Mouse (Mus musculus) CD4-positive, CD25-positive, alpha-beta regulatory T cell, adult 4 months (primary cell): ENCODE results near the gene St3gal3. TPM values are rescaled to one million over a fixed set of nuclear protein-coding genes. Genes with fewer than 3 reads are reported as not detected.

ENCODE experiments used
- ATAC-seq: one replicate; pipeline ENCODE4 v1.8.0; 2017
- polyA plus RNA-seq, 2 experiments: library from polyadenylated mRNA; unstranded; fragments of 100-300 nt; shearing (Covaris generic); gene quantifications; one replicate each; pipeline ENCODE4 v1.2.1; 2017

St3gal3 gene
- polyA plus RNA-seq, result under 1 TPM; 0.38 to 0.52 TPM

GRCm38 (mm10) chr4:118134485-118135365 is at the start of gene St3gal3:
Gene St3gal3 (minus strand): TSS chr4:118134914.
- ATAC-seq, result peak; percentile 90

- no peak for ATAC-seq
Observed at GRCm38 (mm10) chr4:118180301-118181080, 45.8 kb upstream of the St3gal3 start.

- peak; percentile 93 for ATAC-seq
Observed at GRCm38 (mm10) chr4:118179467-118180300, 45.0 kb upstream of the St3gal3 start, which contains the start of gene Kdm4a. Gene Kdm4a (minus strand): TSS chr4:118180043.

- no peak for ATAC-seq
Observed at GRCm38 (mm10) chr4:118178952-118179466, 44.3 kb upstream of the St3gal3 start.

- no peak for ATAC-seq
Observed at GRCm38 (mm10) chr4:118172461-118172860, 37.7 kb upstream of the St3gal3 start.

GRCm38 (mm10) chr4:118171006-118171405 is 36.3 kb upstream of the St3gal3 start:
- ATAC-seq, result peak; percentile 57

GRCm38 (mm10) chr4:118162123-118162522 is 27.4 kb upstream of the St3gal3 start:
- ATAC-seq, result peak; percentile 71

- no peak for ATAC-seq
Observed at GRCm38 (mm10) chr4:118157666-118158065, 23.0 kb upstream of the St3gal3 start.

- no peak for ATAC-seq
Observed at GRCm38 (mm10) chr4:118156559-118156958, 21.8 kb upstream of the St3gal3 start.

- no peak for ATAC-seq
Observed at GRCm38 (mm10) chr4:118154889-118155288, 20.2 kb upstream of the St3gal3 start.

- ATAC-seq, result no peak
Observed at GRCm38 (mm10) chr4:118152020-118152785, 17.5 kb upstream of the St3gal3 start.

GRCm38 (mm10) chr4:118150804-118151203 is 16.1 kb upstream of the St3gal3 start:
- no peak for ATAC-seq

- no peak for ATAC-seq
Observed at GRCm38 (mm10) chr4:118149956-118150680, 15.4 kb upstream of the St3gal3 start.

GRCm38 (mm10) chr4:118149055-118149576 is 14.4 kb upstream of the St3gal3 start:
- ATAC-seq, result no peak

GRCm38 (mm10) chr4:118148317-118148687 is 13.6 kb upstream of the St3gal3 start:
- no peak for ATAC-seq

GRCm38 (mm10) chr4:118147547-118148316 is 13.0 kb upstream of the St3gal3 start:
- no peak for ATAC-seq

GRCm38 (mm10) chr4:118147090-118147489 is 12.4 kb upstream of the St3gal3 start:
- no peak for ATAC-seq

- no peak for ATAC-seq
Observed at GRCm38 (mm10) chr4:118144324-118144723, 9.6 kb upstream of the St3gal3 start.

- no peak for ATAC-seq
Observed at GRCm38 (mm10) chr4:118143679-118144078, 9.0 kb upstream of the St3gal3 start.

- ATAC-seq, result no peak
Observed at GRCm38 (mm10) chr4:118141511-118141910, 6.8 kb upstream of the St3gal3 start.
